Mouse (Mus musculus) induced T-regulatory cell, adult 2 months (primary cell): ENCODE data around the gene Bcl7c.
"Not testable (repeated sequence)": the region's sequence is repeated elsewhere in the genome, so short reads cannot be mapped to it uniquely, and the experiment has no call there.

Experiments
- DNase-seq: peaks from one replicate; pipeline ENCODE4 v3.0.0-alpha.2; 2012; ENCODE audit warnings: low read depth

The Bcl7c gene

GRCm38 (mm10) chr7:127716992-127717391 is 8.3 kb upstream of the Bcl7c start:
- DNase-seq, result peak; percentile 61

GRCm38 (mm10) chr7:127714816-127715215 is 6.1 kb upstream of the Bcl7c start:
- no peak for DNase-seq

- peak; percentile 65 for DNase-seq
These were observed 4.0 kb upstream of the Bcl7c start, which contains the start of gene Ctf1 for GRCm38 (mm10) chr7:127712461-127713385. Ctf1 (plus strand) TSS chr7:127712736.

- no peak for DNase-seq
These were observed 2.7 kb upstream of the Bcl7c start for GRCm38 (mm10) chr7:127711456-127711855.

GRCm38 (mm10) chr7:127711031-127711430 is 2.3 kb upstream of the Bcl7c start:
- DNase-seq, result no peak

GRCm38 (mm10) chr7:127709261-127709979 is 687 bp upstream of the Bcl7c start:
- no peak for DNase-seq

- DNase-seq, result no peak
These were observed 851 bp downstream of the Bcl7c start for GRCm38 (mm10) chr7:127707957-127708206.

GRCm38 (mm10) chr7:127707045-127707956 is 1.4 kb downstream of the Bcl7c start:
- DNase-seq, result no peak

- no peak for DNase-seq
These were observed 3.0 kb downstream of the Bcl7c start for GRCm38 (mm10) chr7:127705706-127706105.

GRCm38 (mm10) chr7:127704598-127704997 is 4.1 kb downstream of the Bcl7c start:
- DNase-seq, result no peak

GRCm38 (mm10) chr7:127703561-127704178 is 5.1 kb downstream of the Bcl7c start:
- no peak for DNase-seq

- DNase-seq, result no peak
These were observed 7.9 kb downstream of the Bcl7c start for GRCm38 (mm10) chr7:127700712-127701331.

- no peak for DNase-seq
These were observed 9.7 kb downstream of the Bcl7c start for GRCm38 (mm10) chr7:127698986-127699385.

- DNase-seq, result not testable (repeated sequence)
These were observed 15.0 kb downstream of the Bcl7c start for GRCm38 (mm10) chr7:127693730-127694129.

- no peak for DNase-seq
These were observed 15.4 kb downstream of the Bcl7c start for GRCm38 (mm10) chr7:127693290-127693689.

GRCm38 (mm10) chr7:127691221-127691989 is 17.3 kb downstream of the Bcl7c start:
- DNase-seq, result no peak

GRCm38 (mm10) chr7:127689626-127690280 is 19.0 kb downstream of the Bcl7c start:
- no peak for DNase-seq

- DNase-seq, result no peak
These were observed 19.8 kb downstream of the Bcl7c start for GRCm38 (mm10) chr7:127688935-127689334.

GRCm38 (mm10) chr7:127686740-127687449 is 21.8 kb downstream of the Bcl7c start:
- DNase-seq, result no peak
